Mouse (Mus musculus) colon, adult 2 months (tissue): Measurements from ENCODE around the gene Dpp8. TPM values are rescaled to one million over a fixed set of nuclear protein-coding genes. Genes with fewer than 3 reads are reported as not detected.

ENCODE experiments used
- polyA plus RNA-seq: library from polyadenylated mRNA; depleted of rRNA; stranded (reverse); fragments of >200 nt; gene quantifications from 2 replicates; pipeline ENCODE4 v1.2.3, GENCODE M21; 2012; rRNA removed

Gene Dpp8
- 43.3 and 45.3 TPM in 2 replicates for polyA plus RNA-seq

DNA sequence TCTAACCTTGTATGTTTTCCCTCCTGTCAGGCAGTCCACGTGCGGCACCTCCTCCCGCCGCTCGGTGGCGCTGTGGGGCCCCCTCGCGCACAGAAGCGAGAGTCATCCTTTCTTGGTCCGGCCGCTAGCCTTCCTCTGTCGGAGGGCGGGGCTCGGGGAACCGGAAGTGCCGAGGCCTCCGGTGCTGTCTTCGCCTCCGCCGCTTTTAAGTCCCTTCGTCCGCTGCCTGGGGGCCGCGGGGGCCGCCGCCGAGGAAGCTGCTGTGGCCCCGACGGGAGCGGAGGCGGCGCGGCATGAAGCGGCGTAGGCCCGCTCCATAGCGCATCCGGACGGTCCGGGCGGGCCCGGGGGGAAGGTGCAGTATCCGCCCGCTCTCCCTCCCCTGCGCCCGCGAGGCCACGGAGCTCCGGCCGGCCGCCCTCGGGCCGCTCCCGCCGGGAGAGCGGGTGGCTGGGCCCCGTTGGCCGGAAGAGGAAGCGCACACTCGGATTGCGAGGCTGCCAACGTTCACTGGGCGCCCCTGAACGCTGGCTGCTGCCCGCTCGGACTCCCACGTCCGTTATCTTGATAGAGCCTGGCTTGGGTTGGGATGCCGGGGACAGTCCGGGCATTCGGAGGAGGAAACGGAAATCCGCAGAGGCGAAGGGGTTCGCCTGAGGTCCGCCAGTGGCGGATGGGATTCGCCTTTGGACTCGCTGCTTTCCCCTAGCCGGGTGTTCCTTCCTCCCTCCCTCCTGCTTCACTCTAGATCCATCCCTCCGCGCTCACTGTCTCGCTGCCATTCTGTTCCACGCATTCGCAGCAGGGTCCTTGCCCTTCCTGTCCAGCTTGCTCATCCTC, at the start of gene Dpp8:
Gene Dpp8, plus strand, starts transcription at position 146 of the 840 bp plus-strand sequence.

DNA sequence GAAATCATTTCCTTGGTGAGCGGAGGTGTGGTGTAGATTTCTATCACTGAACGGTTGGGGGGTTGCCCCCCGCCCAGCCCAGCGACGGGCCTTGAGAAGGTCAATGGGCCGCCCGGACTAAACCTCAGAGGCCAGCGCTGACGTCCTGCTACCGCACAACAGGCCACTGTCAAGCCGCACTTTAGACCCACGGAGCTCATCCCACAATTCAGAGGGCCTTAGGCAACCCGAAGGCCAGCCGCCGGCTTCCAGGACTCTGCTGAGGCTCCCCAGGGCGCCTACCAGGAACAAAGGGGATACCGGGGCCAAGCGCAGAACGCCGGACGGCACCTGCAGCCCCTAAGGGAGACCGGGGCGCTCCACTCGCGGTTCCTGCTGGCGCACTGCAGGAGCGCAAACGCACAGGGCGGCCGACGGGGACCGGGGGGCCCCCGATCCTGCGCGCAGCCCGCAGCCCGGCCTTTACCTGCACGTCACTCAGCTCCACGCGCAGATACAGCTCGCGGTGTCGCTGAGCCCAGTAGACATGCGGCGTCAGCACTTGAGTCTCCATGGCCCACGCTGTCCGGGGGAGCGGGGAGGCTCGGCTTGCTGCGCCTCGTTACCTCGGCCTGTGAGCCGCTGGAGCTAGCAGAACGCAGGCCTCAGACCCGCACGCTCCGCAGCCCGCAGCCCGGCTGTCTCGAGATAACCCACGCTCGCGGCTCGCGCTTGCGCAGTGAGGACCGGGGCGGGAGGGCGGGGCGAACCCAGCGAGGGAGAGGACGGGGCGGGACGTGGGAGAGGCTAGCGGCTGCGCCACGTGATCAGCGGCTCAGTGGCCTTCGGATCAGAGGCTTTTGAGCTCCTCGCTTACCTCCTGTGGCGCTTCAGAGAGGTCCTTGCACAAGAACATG, 11.0 kb upstream of the Dpp8 start, which contains the start of gene Hacd3:
Gene Hacd3, minus strand, starts transcription at position 703 of the 896 bp plus-strand sequence.

DNA sequence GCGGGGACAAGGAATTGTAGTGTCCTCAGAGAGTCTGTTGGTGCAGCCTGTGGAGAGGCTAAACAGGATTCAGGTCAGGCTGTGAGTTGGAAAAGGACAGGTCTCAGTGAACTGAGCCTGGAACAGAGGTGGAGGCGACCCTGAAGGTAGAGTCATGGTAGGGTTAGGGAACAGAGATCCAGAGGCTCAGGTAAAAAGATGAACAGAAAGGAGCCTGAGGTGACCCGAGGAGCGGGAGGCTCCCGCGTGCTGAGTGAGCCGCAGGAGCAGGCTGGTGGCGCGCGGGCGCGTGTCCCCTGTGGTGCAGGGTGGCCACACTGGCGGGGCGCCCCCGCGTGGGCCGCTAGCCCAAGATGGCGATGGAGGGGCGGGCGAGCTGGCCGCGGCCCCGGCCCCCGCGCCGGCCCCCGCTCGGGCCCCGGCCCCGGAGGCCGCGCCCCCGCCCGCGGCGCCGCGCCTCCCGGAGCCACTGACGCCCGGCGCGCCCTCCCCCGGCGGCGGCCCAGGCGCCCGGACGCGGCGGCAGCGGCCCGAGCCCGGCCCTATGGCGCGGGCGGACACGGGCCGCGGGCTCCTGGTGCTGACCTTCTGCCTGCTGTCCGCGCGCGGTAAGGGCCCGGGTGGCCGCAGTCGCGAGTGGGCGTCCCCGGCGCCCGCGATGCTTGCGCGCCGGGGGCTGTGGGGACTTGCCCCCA, 68.9 kb downstream of the Dpp8 start, which contains the start of gene Igdcc4:
Gene Igdcc4, plus strand, starts transcription at position 496 of the 695 bp plus-strand sequence.

Other genes starting within 250 kb of the Dpp8 start
- 3.1 and 3.6 TPM in 2 replicates for gene Dennd4a, start 221.1 kb upstream of the Dpp8 start, polyA plus RNA-seq
- not detected in 2 replicates for gene Slc24a1, start 80.8 kb upstream of the Dpp8 start, polyA plus RNA-seq
- gene Ints14, start 71.5 kb upstream of the Dpp8 start, polyA plus RNA-seq, result 9.6 and 9.7 TPM in 2 replicates
- 28.7 and 30.7 TPM in 2 replicates for gene Hacd3, start 10.7 kb upstream of the Dpp8 start, polyA plus RNA-seq
- gene Igdcc4, start 69.1 kb downstream of the Dpp8 start, polyA plus RNA-seq, result 23.3 and 25.4 TPM in 2 replicates
- 0.14 and 0.19 TPM in 2 replicates for gene Igdcc3, start 108.8 kb downstream of the Dpp8 start, polyA plus RNA-seq
- 13.5 and 16.8 TPM in 2 replicates for gene Parp16, start 162.9 kb downstream of the Dpp8 start, polyA plus RNA-seq
- gene Cilp, start 232.8 kb downstream of the Dpp8 start, polyA plus RNA-seq, result 8.3 and 10.1 TPM in 2 replicates